Mouse (Mus musculus): Measurements from ENCODE around the gene 4930513O06Rik. TPM values are rescaled to one million over a fixed set of nuclear protein-coding genes. Genes with fewer than 3 reads are reported as not detected.

4930513O06Rik gene
- total RNA-seq (2014; rRNA removed) (not detected in 2 replicates), polyA plus RNA-seq (2015; fragmentation: Nextera tagmentation; extraction: Ambion mirVana) (not detected in 2 replicates)

GRCm38 (mm10) chrX:139085943-139086342 is at the start of gene 4930513O06Rik:
Gene 4930513O06Rik, plus strand, starts transcription at chrX:139086243.
- no peak within 1 kb of the TSS for H3K4me3 ChIP-seq (ENCODE audit: low read depth, low read length)
- no peak for DNase-seq

GRCm38 (mm10) chrX:139037666-139038065 is 48.4 kb upstream of the 4930513O06Rik start:
- no peaks in the 10 kb centered on the region for H3K9me3 ChIP-seq (ENCODE audit: low read length)
- H3K9ac ChIP-seq: no peak overlapping the region
- H3K4me2 ChIP-seq (ENCODE audit: low read depth): no peak overlapping the region
- H3K4me3 ChIP-seq (ENCODE audit: low read depth, low read length): no peak overlapping the region
- no peaks in the 10 kb centered on the region for H3K36me3 ChIP-seq (ENCODE audit: insufficient read depth)
- DNase-seq (no peak), ATAC-seq (no peak)
- H3K27me3 ChIP-seq (ENCODE audit: insufficient read depth, low read length): no peaks in the 10 kb centered on the region
- TF ChIP-seq CTCF (IDR thresholded peaks at IDR 0.05; ENCODE audit: low read depth): no peak
- 82% methylated on average over 1 of the region's 1 CpGs for WGBS
- H3K4me1 ChIP-seq (ENCODE audit: insufficient read depth): no peaks in the 10 kb centered on the region
- H3K27ac ChIP-seq (ENCODE audit: low read depth, low read length): no peak overlapping the region

More at GRCm38 (mm10) chrX:139085943-139086342, at the start of gene 4930513O06Rik:
- TF ChIP-seq CTCF (IDR thresholded peaks at IDR 0.05; ENCODE audit: low read depth): no peak
- Histone ChIP-seq H3K9ac (no peak within 1 kb of the TSS), H3K36me3 (ENCODE audit: insufficient read depth) (no peaks in the 10 kb centered on the region), H3K27me3 (ENCODE audit: insufficient read depth, low read length) (no peaks in the 10 kb centered on the region), H3K4me1 (ENCODE audit: insufficient read depth) (no peaks in the 10 kb centered on the region), H3K27ac (ENCODE audit: low read depth, low read length) (no peak within 1 kb of the TSS), H3K4me2 (ENCODE audit: low read depth) (no peak within 1 kb of the TSS), H3K9me3 (ENCODE audit: low read length) (no peaks in the 10 kb centered on the region)
- 89% methylated on average over 1 of the region's 1 CpGs for WGBS
- no peak for ATAC-seq

GRCm38 (mm10) chrX:139039314-139039713 is 46.7 kb upstream of the 4930513O06Rik start:
- Histone ChIP-seq H3K27ac (ENCODE audit: low read depth, low read length) (no peak overlapping the region), H3K36me3 (ENCODE audit: insufficient read depth) (no peaks in the 10 kb centered on the region), H3K4me2 (ENCODE audit: low read depth) (no peak overlapping the region), H3K9ac (no peak overlapping the region), H3K9me3 (ENCODE audit: low read length) (no peaks in the 10 kb centered on the region), H3K4me1 (ENCODE audit: insufficient read depth) (no peaks in the 10 kb centered on the region), H3K4me3 (ENCODE audit: low read depth, low read length) (no peak overlapping the region), H3K27me3 (ENCODE audit: insufficient read depth, low read length) (no peaks in the 10 kb centered on the region)
- DNase-seq: no peak
- WGBS: 89% methylated on average over 2 of the region's 2 CpGs
- no peak for ATAC-seq
- no peak for TF ChIP-seq CTCF (IDR thresholded peaks at IDR 0.05; ENCODE audit: low read depth)

- ATAC-seq: no peak
- no peak overlapping the region for H3K4me2 ChIP-seq (ENCODE audit: low read depth)
- WGBS: 79% methylated on average over 1 of the region's 1 CpGs
- no peaks in the 10 kb centered on the region for H3K9me3 ChIP-seq (ENCODE audit: low read length)
- no peaks in the 10 kb centered on the region for H3K27me3 ChIP-seq (ENCODE audit: insufficient read depth, low read length)
- H3K4me3 ChIP-seq (ENCODE audit: low read depth, low read length): no peak overlapping the region
- H3K36me3 ChIP-seq (ENCODE audit: insufficient read depth): no peaks in the 10 kb centered on the region
- DNase-seq: no peak
- no peak for TF ChIP-seq CTCF (IDR thresholded peaks at IDR 0.05; ENCODE audit: low read depth)
- H3K27ac ChIP-seq (ENCODE audit: low read depth, low read length): no peak overlapping the region
- H3K9ac ChIP-seq: no peak overlapping the region
- H3K4me1 ChIP-seq (ENCODE audit: insufficient read depth): no peaks in the 10 kb centered on the region
Observed at GRCm38 (mm10) chrX:139041148-139041547, 44.9 kb upstream of the 4930513O06Rik start.

- no peak overlapping the region for H3K4me2 ChIP-seq (ENCODE audit: low read depth)
- H3K9ac ChIP-seq: no peak overlapping the region
- H3K9me3 ChIP-seq (ENCODE audit: low read length): no peaks in the 10 kb centered on the region
- no peak for DNase-seq
- no peak overlapping the region for H3K27ac ChIP-seq (ENCODE audit: low read depth, low read length)
- no peak for ATAC-seq
- H3K27me3 ChIP-seq (ENCODE audit: insufficient read depth, low read length): no peaks in the 10 kb centered on the region
- TF ChIP-seq CTCF (IDR thresholded peaks at IDR 0.05; ENCODE audit: low read depth): no peak
- WGBS: 74% methylated on average over 1 of the region's 1 CpGs
- no peaks in the 10 kb centered on the region for H3K36me3 ChIP-seq (ENCODE audit: insufficient read depth)
- H3K4me1 ChIP-seq (ENCODE audit: insufficient read depth): no peaks in the 10 kb centered on the region
- no peak overlapping the region for H3K4me3 ChIP-seq (ENCODE audit: low read depth, low read length)
Observed at GRCm38 (mm10) chrX:139051976-139052375, 34.1 kb upstream of the 4930513O06Rik start.

GRCm38 (mm10) chrX:139053149-139053548 is 32.9 kb upstream of the 4930513O06Rik start:
- H3K27ac ChIP-seq (ENCODE audit: low read depth, low read length): no peak overlapping the region
- no peak for DNase-seq
- H3K27me3 ChIP-seq (ENCODE audit: insufficient read depth, low read length): no peaks in the 10 kb centered on the region
- no peaks in the 10 kb centered on the region for H3K9me3 ChIP-seq (ENCODE audit: low read length)
- no peak overlapping the region for H3K9ac ChIP-seq
- no peak for TF ChIP-seq CTCF (IDR thresholded peaks at IDR 0.05; ENCODE audit: low read depth)
- H3K4me1 ChIP-seq (ENCODE audit: insufficient read depth): no peaks in the 10 kb centered on the region
- H3K4me3 ChIP-seq (ENCODE audit: low read depth, low read length): no peak overlapping the region
- no peak for ATAC-seq
- WGBS: 100% methylated on average over 1 of the region's 1 CpGs
- H3K36me3 ChIP-seq (ENCODE audit: insufficient read depth): no peaks in the 10 kb centered on the region
- H3K4me2 ChIP-seq (ENCODE audit: low read depth): no peak overlapping the region

GRCm38 (mm10) chrX:139064078-139064477 is 22.0 kb upstream of the 4930513O06Rik start:
- no peak for TF ChIP-seq CTCF (IDR thresholded peaks at IDR 0.05; ENCODE audit: low read depth)
- 91% methylated on average over 5 of the region's 5 CpGs for WGBS
- DNase-seq: no peak

More at GRCm38 (mm10) chrX:139064078-139064477, 22.0 kb upstream of the 4930513O06Rik start:
- Histone ChIP-seq H3K4me2 (ENCODE audit: low read depth) (no peak overlapping the region), H3K4me1 (ENCODE audit: insufficient read depth) (no peaks in the 10 kb centered on the region), H3K36me3 (ENCODE audit: insufficient read depth) (no peaks in the 10 kb centered on the region), H3K4me3 (ENCODE audit: low read depth, low read length) (no peak overlapping the region), H3K27me3 (ENCODE audit: insufficient read depth, low read length) (no peaks in the 10 kb centered on the region), H3K9me3 (ENCODE audit: low read length) (no peaks in the 10 kb centered on the region), H3K9ac (no peak overlapping the region), H3K27ac (ENCODE audit: low read depth, low read length) (no peak overlapping the region)
- ATAC-seq: no peak
